Mouse (Mus musculus): Measurements from ENCODE around the gene Cadm4.

Cadm4 gene

DNA sequence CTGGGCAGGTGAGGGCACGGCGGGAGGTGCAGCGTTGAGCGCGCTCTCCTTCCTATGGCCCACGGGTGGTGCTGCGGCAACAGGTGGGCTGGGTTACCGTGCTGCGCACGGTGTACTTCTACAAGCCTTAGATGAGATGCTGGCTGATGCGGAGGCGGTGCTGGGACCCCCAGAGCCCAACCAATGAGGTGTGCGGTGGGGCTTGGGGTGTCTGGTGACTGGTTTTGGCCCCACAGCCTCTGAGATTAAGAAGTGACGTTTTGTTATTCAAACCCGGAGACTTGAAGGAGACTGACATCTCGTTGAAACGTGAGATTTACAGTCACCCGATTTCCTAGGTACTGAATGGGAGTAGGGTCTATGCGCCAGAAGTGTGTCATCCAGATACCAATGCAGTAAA, 52.5 kb downstream of the Cadm4 start:
- DNase-seq = no peak

GRCm38 (mm10) chr7:24537081-24537480, 55.3 kb downstream of the Cadm4 start:
- DNase-seq = no peak

- no peak for DNase-seq
Observed at GRCm38 (mm10) chr7:24537591-24537990, 55.8 kb downstream of the Cadm4 start.

GRCm38 (mm10) chr7:24538154-24538553, 56.3 kb downstream of the Cadm4 start:
- no peak for DNase-seq

- DNase-seq = no peak
Observed at GRCm38 (mm10) chr7:24538701-24539100, 56.9 kb downstream of the Cadm4 start.

GRCm38 (mm10) chr7:24539686-24540085, 57.9 kb downstream of the Cadm4 start:
- DNase-seq = no peak

- DNase-seq = no peak
Observed at GRCm38 (mm10) chr7:24544506-24544905, 62.7 kb downstream of the Cadm4 start.

DNA sequence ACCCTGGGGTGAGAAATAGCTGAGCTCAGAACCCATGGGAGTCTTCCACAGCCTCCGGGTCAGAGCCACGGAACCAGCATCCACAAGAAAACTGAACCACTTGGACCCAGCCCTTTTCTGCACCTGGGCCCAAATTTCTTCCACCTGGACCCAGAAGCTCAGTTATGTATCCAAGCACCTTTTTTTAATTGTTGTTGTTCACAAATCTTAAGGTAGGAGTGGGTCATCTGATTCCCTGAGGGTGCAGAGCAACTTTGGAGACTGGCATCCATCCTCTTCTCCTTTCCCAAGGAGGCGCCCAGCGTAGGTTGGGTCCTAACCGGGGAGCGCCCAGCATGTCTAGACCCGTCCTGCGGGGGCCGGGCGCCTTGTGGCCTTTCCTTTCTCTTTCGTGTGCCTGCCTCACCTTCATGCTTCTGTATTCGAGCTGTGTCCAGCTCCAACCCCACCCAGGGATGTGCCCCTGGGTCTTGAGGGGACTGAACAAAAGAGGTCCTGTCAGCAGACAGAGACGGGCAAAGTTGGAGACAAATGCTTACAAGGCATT, 64.3 kb downstream of the Cadm4 start, which contains the start of the genes Pinlyp and Xrcc1:
Pinlyp (minus strand) TSS at position 51 of the 547 bp plus-strand sequence.
Xrcc1 (plus strand) TSS at position 222 of the 547 bp plus-strand sequence.
- no peak for DNase-seq

DNA sequence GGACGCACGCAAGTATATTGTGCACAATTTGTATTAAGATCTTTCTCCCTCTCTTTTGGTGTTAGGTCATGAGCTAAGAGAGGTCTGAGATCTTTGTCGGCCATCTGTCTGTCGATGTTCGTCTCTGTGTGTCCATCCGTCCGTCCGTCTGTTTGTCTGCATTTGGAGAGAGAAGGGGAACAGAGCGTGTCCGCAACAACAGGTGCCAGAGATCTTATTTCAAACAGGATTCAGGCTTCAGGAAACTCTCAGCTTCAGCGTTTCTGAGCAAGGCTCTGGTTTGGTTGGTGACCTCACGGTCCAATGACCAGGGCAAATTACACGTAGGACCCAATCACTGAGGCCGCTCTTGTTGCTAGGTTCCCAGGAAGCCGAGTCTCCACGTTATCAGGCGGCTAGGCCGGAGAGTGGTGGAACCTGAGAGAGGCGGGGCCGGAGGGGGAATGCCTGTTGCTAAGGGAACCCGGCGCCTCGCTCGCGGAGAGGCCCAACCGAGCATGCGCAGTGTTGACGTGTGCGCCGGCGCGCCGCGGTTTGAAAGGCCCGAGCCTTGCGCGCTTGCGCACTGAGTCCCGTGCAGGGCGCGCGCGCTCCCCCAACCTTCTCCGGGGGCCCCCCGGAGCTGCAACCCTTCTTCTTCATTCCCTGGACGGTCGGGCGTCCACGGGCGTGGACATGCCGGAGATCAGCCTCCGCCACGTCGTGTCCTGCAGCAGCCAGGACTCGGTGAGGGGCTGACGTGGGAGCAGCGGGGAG, 65.0 kb downstream of the Cadm4 start:
- DNase-seq = peak; percentile 99

- DNase-seq = no peak
Observed at GRCm38 (mm10) chr7:24547534-24548036, 65.8 kb downstream of the Cadm4 start.

DNA sequence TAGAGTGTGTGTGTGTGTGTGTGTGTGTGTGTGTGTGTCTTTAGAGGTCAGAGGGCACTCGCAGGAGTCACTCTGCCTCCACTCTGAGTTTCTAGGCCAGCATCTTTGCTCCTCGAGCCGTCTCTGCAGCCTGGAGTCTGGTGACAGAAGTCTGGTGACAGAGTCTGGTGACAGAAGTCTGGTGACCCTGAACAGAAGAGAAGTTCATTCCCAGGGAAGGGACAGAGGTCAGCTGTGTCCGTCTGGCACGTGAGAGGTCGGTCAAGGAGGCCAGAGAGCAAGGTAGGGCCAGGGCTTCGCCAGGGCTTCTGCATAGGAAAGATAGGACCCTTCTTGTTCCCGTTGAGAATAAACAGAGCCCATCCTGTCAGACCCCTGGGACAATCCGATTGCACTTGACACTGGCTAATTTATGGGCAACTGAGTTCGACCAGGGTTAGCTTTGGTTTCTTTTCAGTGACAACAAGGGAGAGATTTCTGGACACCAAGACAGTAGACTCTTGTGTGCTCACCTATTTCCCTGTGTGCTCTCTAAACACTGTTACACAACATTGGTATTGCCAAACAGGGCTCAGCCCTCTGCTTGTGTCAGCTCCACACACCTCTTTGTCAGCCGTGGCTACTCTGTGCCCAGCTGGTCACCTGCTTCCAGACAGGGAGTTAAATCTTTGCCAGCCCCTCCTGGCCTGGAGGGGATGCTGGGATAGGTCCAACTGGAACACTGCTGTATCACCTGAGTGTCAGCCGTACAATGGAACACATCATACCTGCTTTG, 70.3 kb downstream of the Cadm4 start:
- DNase-seq = no peak
